Mouse (Mus musculus) left cerebral cortex, adult 2 months (tissue): ENCODE measurements at regions not wholly inside any gene's neighbourhood (a gene's known extent, or its start where the extent isn't known, plus 50 kb on each side); places are given as distances from the start of the nearest gene placed in this dataset.

Experiments used
- DNase-seq, 2 experiments: peaks; one replicate each; pipeline ENCODE4 v3.0.0; 2021 to 2022; ENCODE audit warnings: low spot score in 2 of 2, mixed read lengths in 1 of 2; ENCODE audit errors: extremely low spot score in 1 of 2
- H3K27ac ChIP-seq: fragments of 200-600 bp; 2 replicates; pipeline ENCODE4 v1.8.1; 2022
- H3K4me3 ChIP-seq: fragments of 200-600 bp; 2 replicates; pipeline ENCODE4 v1.8.1; 2022
- CTCF ChIP-seq: fragments of 200-600 bp; IDR thresholded peaks from 2 replicates; pipeline ENCODE4 v1.8.1; 2022; ENCODE audit warnings: antibody characterized with exemption, mild to moderate bottlenecking, moderate library complexity
- intact Hi-C: fragments of 180-260 bp; cut with DNase I; formaldehyde crosslinking; loops from one replicate; pipeline ENCODE4 v1.15.1; 2025

DNA sequence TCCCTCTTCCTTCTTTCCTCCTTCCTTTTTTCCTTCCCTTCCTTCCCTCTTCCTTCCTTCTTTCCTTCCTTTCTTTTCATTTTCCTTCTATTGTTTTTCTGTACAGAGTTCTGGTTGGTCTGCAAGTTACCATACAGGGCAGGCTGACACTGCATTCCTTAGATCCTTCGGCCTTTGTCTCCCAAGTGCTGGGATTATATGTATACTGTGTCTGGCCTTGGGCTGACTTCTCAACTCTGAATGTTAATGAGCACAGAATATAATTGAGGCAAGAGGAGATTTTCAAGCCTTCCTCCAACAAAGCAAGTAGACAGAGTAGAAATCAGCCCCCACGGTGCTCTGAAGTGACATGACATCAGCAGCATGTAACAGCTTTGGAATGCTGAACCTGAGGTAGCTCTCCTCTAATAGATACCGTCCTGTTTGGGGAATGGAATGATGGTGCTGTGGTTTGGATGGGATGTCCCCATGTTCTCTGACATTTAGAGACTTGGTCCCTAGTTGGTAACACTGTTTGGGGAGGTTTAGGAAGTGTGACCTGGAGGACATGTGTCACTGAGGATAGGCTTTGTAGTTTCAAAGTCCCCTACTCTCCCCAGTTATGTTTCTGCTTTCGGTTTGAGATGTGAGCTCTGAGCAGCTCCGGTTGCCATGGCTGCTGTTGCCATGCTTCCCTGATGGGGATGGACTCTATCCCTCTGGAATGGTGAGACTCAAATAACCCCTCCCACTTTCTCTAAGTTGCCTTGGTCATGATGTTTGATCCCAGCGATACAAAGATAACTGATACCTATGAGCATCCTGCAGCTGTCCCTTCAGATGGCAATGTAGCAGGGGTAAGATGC is 178.1 kb downstream of the Dact1 start:
- H3K4me3 ChIP-seq, result no peak overlapping the region
- DNase-seq, result no peak
- H3K27ac ChIP-seq, result no peak overlapping the region
- intact Hi-C loops, result loop anchor here (5.0 kb wide), 1 partner anchor 176 kb away; no protein-coding TSS in a partner anchor
- no peak for TF ChIP-seq CTCF

GRCm38 (mm10) chr12:71489295-71489694 is 179.6 kb downstream of the Dact1 start:
- TF ChIP-seq CTCF, result no peak
- DNase-seq, result no peak
- Histone ChIP-seq H3K4me3 (no peak overlapping the region), H3K27ac (no peak overlapping the region)
- intact Hi-C loops, result loop anchor here (5.0 kb wide), 1 partner anchor 177 kb away; no protein-coding TSS in a partner anchor

DNA sequence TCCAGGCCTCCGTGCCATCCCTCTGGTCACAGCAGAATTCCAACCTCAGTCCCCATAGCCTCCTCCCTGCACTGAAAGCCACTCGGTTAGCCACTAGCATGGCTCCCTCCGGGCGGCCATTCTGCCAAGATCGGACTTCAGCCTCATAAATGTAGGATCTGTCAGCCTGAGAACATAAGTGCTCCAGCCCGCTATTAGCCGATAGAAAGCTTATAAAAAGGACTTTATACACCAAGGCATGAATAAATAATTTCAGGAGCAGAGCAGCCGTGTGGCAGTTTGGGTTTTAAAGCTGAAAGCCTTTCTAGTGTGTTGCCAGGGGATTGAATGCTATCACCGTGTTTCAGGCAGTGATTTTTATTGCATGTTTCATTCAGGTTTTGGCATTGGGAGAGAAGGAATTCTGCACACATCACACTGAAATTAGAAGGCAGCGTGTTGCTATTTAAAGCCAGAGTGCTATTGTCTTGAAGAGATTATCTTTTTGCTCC is 185.2 kb downstream of the Dact1 start:
- intact Hi-C loops, result no loop called here
- no peak for DNase-seq
- H3K4me3 ChIP-seq, result no peak overlapping the region
- H3K27ac ChIP-seq, result no peak overlapping the region
- no peak for TF ChIP-seq CTCF

- Histone ChIP-seq H3K4me3 (no peak overlapping the region), H3K27ac (no peak overlapping the region)
- intact Hi-C loops, result no loop called here
- peak; percentile 49 for TF ChIP-seq CTCF
- no peak for DNase-seq
Observed at GRCm38 (mm10) chr12:71498246-71499029, 188.8 kb downstream of the Dact1 start.

GRCm38 (mm10) chr12:71501299-71501810 is 191.7 kb downstream of the Dact1 start:
- intact Hi-C loops, result no loop called here
- H3K27ac ChIP-seq, result no peak overlapping the region
- no peak for DNase-seq
- TF ChIP-seq CTCF, result no peak
- H3K4me3 ChIP-seq, result no peak overlapping the region

DNA sequence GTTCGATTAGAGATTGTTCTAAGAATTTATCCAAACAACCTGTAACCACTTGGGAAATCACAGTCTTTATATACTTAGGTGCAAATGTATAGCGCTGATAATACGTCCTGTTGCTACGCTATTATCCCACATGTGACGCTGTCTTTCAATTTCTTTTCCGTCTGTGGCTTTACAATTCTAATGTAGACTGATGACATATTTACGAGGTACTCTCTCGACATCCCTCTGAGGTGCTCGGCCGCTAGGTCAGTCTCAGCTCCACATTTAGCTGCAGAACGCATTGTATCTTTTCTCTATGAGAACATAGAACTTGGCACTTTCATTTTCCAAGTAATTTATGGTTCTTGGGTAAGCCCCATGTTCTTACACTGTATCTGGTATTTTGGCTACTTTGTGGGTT is 193.6 kb downstream of the Dact1 start:
- no peak for DNase-seq
- Histone ChIP-seq H3K4me3 (no peak overlapping the region), H3K27ac (no peak overlapping the region)
- intact Hi-C loops, result no loop called here
- no peak for TF ChIP-seq CTCF

- Histone ChIP-seq H3K27ac (no peak overlapping the region), H3K4me3 (no peak overlapping the region)
- intact Hi-C loops, result no loop called here
- no peak for TF ChIP-seq CTCF
- DNase-seq, result no peak
Observed at GRCm38 (mm10) chr12:71506206-71506605, 196.5 kb downstream of the Dact1 start.

GRCm38 (mm10) chr12:71506716-71507115 is 197.0 kb downstream of the Dact1 start:
- intact Hi-C loops, result no loop called here
- H3K27ac ChIP-seq, result no peak overlapping the region
- TF ChIP-seq CTCF, result no peak
- no peak overlapping the region for H3K4me3 ChIP-seq
- DNase-seq, result no peak

DNA sequence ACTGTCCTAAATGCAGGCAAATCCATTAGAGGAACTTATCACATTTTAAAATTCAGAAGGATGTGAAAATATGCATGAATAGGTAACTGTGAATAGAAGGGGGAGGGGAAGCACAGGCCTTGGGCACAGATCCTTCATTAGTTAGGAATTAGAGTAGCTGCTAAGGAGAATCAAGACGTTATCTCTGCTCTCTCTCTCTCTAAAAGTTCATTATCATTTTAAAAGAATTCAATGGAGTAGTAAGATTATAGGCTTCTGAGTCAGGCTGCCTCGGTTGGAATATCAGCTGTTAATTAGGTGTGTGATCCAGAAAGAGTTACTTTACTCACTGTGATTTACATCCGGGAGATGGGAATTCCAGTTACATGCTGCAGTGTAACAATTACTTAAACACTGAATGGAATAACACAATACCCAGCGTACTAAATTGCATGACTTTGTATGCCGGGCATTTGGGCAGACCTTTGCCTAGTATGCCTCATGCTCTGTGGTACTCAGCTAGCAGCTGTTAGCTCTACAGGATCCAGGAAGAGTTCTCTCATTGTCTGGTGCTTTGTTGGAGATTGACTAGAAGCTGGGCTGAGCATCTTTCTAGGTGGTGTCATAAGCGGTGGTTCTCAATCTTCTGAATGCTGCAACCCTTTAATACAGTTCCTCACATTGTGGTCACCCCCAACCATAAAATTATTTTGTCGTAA is 203.4 kb downstream of the Dact1 start:
- DNase-seq, result no peak
- TF ChIP-seq CTCF, result no peak
- intact Hi-C loops, result no loop called here
- Histone ChIP-seq H3K27ac (no peak overlapping the region), H3K4me3 (no peak overlapping the region)

GRCm38 (mm10) chr12:71519520-71519919 is 209.8 kb downstream of the Dact1 start:
- no peak for TF ChIP-seq CTCF
- Histone ChIP-seq H3K4me3 (no peak overlapping the region), H3K27ac (no peak overlapping the region)
- DNase-seq, result no peak
- intact Hi-C loops, result no loop called here

GRCm38 (mm10) chr12:71521936-71522335 is 212.3 kb downstream of the Dact1 start:
- no peak for TF ChIP-seq CTCF
- intact Hi-C loops, result no loop called here
- no peak for DNase-seq
- Histone ChIP-seq H3K27ac (no peak overlapping the region), H3K4me3 (no peak overlapping the region)

DNA sequence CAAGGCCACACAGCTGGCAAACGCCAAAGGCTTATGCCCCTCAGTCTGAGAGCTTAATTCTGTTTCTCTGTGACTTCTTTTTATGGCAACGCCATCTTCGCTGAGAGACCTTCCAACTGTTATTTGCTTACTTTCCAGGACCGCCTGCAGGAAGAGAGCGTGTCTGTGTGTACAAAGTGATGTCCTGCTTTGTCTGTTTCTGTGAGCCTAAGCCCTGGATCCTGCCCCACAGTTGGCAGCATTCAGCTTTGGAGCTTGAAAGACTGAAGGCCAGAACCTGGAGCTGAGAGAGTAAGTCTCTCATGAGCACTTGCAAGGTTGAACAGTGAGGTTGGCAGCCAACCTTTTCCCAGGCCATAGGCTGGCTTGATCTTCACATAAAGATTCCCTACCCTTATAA is 212.8 kb downstream of the Dact1 start:
- Histone ChIP-seq H3K4me3 (no peak overlapping the region), H3K27ac (no peak overlapping the region)
- DNase-seq, result no peak
- TF ChIP-seq CTCF, result no peak
- intact Hi-C loops, result no loop called here
